Mouse (Mus musculus) testis, adult 2 months (tissue): Measurements from ENCODE around the gene Galnt18. TPM values are rescaled to one million over a fixed set of nuclear protein-coding genes. Genes with fewer than 3 reads are reported as not detected.

Experiments used
- H3K27ac ChIP-seq: fragments of 200-500 bp; 2 replicates; pipeline ENCODE4 v1.5.1; 2012; ENCODE audit warnings: low read depth, low read length; ENCODE audit not compliant: control insufficient read depth, insufficient read depth
- H3K27me3 ChIP-seq: fragments of 200-500 bp; 2 replicates; pipeline ENCODE4 v1.6.1; 2012; ENCODE audit warnings: mild to moderate bottlenecking, low read length, moderate library complexity; ENCODE audit not compliant: control insufficient read depth, insufficient read depth
- H3K36me3 ChIP-seq: fragments of 200-500 bp; 2 replicates; pipeline ENCODE4 v1.6.1; 2012; ENCODE audit warnings: mild to moderate bottlenecking, low read length; ENCODE audit not compliant: control insufficient read depth, insufficient read depth
- H3K4me1 ChIP-seq: fragments of 200-500 bp; 2 replicates; pipeline ENCODE4 v1.6.1; 2012; ENCODE audit warnings: low read length; ENCODE audit not compliant: control insufficient read depth, insufficient read depth
- H3K4me3 ChIP-seq: fragments of 200-500 bp; 2 replicates; pipeline ENCODE4 v1.5.1; 2012; ENCODE audit warnings: low read depth, mild to moderate bottlenecking, low read length, moderate library complexity, mixed read lengths; ENCODE audit not compliant: control insufficient read depth
- CTCF ChIP-seq: fragments of 200-500 bp; IDR thresholded peaks from 2 replicates; pipeline ENCODE4 v1.5.1; 2012; ENCODE audit warnings: low read depth, mild to moderate bottlenecking, inconsistent platforms, low read length, moderate library complexity; ENCODE audit not compliant: control insufficient read depth, insufficient read depth, insufficient replicate concordance
- POLR2A ChIP-seq: fragments of 200-500 bp; IDR thresholded peaks from 2 replicates; pipeline ENCODE4 v1.6.1; 2012; ENCODE audit warnings: low read depth, mild to moderate bottlenecking, inconsistent platforms, low read length, moderate library complexity; ENCODE audit not compliant: control insufficient read depth
- polyA plus RNA-seq: library from polyadenylated mRNA; depleted of rRNA; stranded (reverse); fragments of >200 nt; gene quantifications from 2 replicates; pipeline ENCODE4 v1.2.3, GENCODE M21; 2012; rRNA removed

The Galnt18 gene
- 3.3 and 4.5 TPM in 2 replicates for polyA plus RNA-seq

GRCm38 (mm10) chr7:111779504-111780242 is at the start of gene Galnt18:
Gene Galnt18 (minus strand): TSS chr7:111779977.
- H3K4me3 ChIP-seq = peak within 1 kb of the TSS; percentile 76
- H3K4me1 ChIP-seq = peaks cover 11% of the 10 kb centered on the region
- no peaks in the 10 kb centered on the region for H3K36me3 ChIP-seq
- TF ChIP-seq POLR2A (no peak), CTCF (no peak)
- no peak within 1 kb of the TSS for H3K27ac ChIP-seq
- H3K27me3 ChIP-seq = no peaks in the 10 kb centered on the region

GRCm38 (mm10) chr7:111827337-111827736 is 47.6 kb upstream of the Galnt18 start:
- H3K4me3 ChIP-seq = no peak overlapping the region
- H3K36me3 ChIP-seq = no peaks in the 10 kb centered on the region
- H3K27ac ChIP-seq = no peak overlapping the region
- TF ChIP-seq POLR2A (no peak), CTCF (no peak)
- H3K4me1 ChIP-seq = no peaks in the 10 kb centered on the region
- no peaks in the 10 kb centered on the region for H3K27me3 ChIP-seq

- Histone ChIP-seq H3K36me3 (no peaks in the 10 kb centered on the region), H3K4me1 (no peaks in the 10 kb centered on the region), H3K4me3 (no peak overlapping the region), H3K27ac (no peak overlapping the region), H3K27me3 (no peaks in the 10 kb centered on the region)
- TF ChIP-seq POLR2A = no peak
- no peak for TF ChIP-seq CTCF
Measured at GRCm38 (mm10) chr7:111813093-111813492, 33.3 kb upstream of the Galnt18 start.

DNA sequence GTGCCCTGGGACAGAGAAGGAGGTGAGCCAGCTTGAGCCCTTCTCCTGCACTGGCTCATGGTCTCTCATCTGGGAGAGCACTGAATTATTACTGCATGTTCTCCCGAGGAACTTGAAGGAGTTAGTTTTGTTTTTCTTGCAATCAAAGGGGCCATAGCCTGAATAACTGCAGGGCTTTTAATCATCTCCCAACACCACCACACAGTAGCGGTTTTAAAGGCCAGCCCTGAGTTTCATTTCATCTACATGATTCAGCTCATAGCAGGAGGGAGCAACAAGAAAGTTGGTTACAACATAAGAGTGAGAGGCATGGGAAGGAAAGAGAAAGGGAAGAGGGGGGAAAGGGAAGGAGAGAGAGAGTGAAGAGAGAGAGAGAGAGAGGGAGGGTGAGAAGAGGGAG is 31.3 kb upstream of the Galnt18 start:
- Histone ChIP-seq H3K4me3 (no peak overlapping the region), H3K36me3 (no peaks in the 10 kb centered on the region), H3K27me3 (no peaks in the 10 kb centered on the region), H3K27ac (no peak overlapping the region), H3K4me1 (no peaks in the 10 kb centered on the region)
- TF ChIP-seq CTCF (no peak), POLR2A (no peak)

DNA sequence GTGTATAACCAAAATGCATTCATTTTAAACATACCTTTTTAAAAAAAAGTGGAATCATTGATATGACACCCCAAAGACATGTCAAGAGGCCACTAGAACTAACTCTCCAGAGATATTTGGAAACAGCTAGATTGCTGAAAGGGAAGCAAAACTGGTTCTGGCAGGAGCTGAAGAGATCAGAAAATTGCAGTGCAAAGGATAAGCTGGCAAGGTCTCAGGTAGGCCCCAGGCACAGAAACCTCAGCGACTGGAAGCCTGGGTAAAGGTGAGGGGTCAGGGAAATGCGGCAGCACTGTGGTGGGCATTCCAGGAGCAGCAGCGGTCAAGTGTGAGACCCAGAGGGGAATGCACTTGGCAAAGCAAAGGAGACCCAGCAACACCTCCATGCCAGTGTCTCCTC is 30.0 kb upstream of the Galnt18 start:
- TF ChIP-seq POLR2A = no peak
- TF ChIP-seq CTCF = no peak
- Histone ChIP-seq H3K4me1 (no peaks in the 10 kb centered on the region), H3K36me3 (no peaks in the 10 kb centered on the region), H3K4me3 (no peak overlapping the region), H3K27ac (no peak overlapping the region), H3K27me3 (no peaks in the 10 kb centered on the region)

GRCm38 (mm10) chr7:111806083-111806482 is 26.3 kb upstream of the Galnt18 start:
- TF ChIP-seq CTCF (no peak), POLR2A (no peak)
- no peak overlapping the region for H3K27ac ChIP-seq

DNA sequence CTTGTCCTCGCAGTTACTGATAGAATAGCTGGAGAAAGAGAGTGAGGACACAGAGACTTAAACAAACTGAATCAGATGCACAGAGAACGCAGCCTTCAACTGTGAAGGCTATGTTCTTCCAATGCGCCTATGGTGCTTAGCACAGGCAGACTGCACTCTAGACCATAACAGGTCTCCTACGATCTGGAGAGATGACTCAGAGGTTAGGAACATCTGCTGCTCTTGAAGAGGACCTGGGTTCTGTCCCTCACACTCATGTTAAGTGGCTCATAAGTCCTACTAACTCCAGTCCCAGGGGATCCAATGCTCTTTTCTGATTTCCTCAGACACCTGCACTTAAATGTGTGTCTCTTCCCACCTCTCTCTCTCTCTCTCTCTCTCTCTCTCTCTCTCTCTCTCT is 24.9 kb upstream of the Galnt18 start:
- H3K27me3 ChIP-seq = no peaks in the 10 kb centered on the region
- TF ChIP-seq POLR2A (no peak), CTCF (no peak)
- no peaks in the 10 kb centered on the region for H3K36me3 ChIP-seq
- H3K4me1 ChIP-seq = no peaks in the 10 kb centered on the region
- H3K4me3 ChIP-seq = no peak overlapping the region
- no peak overlapping the region for H3K27ac ChIP-seq

More at GRCm38 (mm10) chr7:111806083-111806482, 26.3 kb upstream of the Galnt18 start:
- Histone ChIP-seq H3K36me3 (no peaks in the 10 kb centered on the region), H3K27me3 (no peaks in the 10 kb centered on the region), H3K4me1 (no peaks in the 10 kb centered on the region), H3K4me3 (no peak overlapping the region)

GRCm38 (mm10) chr7:111800785-111801184 is 21.0 kb upstream of the Galnt18 start:
- no peaks in the 10 kb centered on the region for H3K36me3 ChIP-seq
- no peaks in the 10 kb centered on the region for H3K4me1 ChIP-seq
- H3K4me3 ChIP-seq = no peak overlapping the region
- no peaks in the 10 kb centered on the region for H3K27me3 ChIP-seq
- TF ChIP-seq POLR2A (no peak), CTCF (no peak)
- no peak overlapping the region for H3K27ac ChIP-seq
